Mouse (Mus musculus) bone marrow macrophage, adult 2 months (primary cell): Measurements from ENCODE around the gene Npas2.

Experiments
- CTCF ChIP-seq: IDR thresholded peaks from 2 replicates; pipeline ENCODE4 v1.5.1; 2012; ENCODE audit warnings: low read depth, mild to moderate bottlenecking, low read length, moderate library complexity
- POLR2A ChIP-seq: IDR thresholded peaks from 2 replicates; pipeline ENCODE4 v1.6.1; 2012; ENCODE audit warnings: mild to moderate bottlenecking, low read depth, low read length, borderline replicate concordance

GRCm38 (mm10) chr1:39400173-39400572 lies 206.6 kb downstream of the Npas2 start:
- TF ChIP-seq POLR2A (no peak), CTCF (no peak)
